Mouse (Mus musculus) megakaryocyte, adult 5-6 weeks (primary cell): ENCODE measurements at regions not wholly inside any gene's neighbourhood (a gene's known extent, or its start where the extent isn't known, plus 50 kb on each side); places are given as distances from the start of the nearest gene placed in this dataset.

ENCODE experiments used
- ATAC-seq: 2 replicates; pipeline ENCODE4 v1.8.0; 2016; ENCODE audit warnings: mild to moderate bottlenecking, inconsistent platforms; ENCODE audit not compliant: poor library complexity, severe bottlenecking

GRCm38 (mm10) chr13:99847531-99847930, 53.4 kb downstream of the Cartpt start:
- no peak for ATAC-seq

- no peak; the same call in 1 of the 2 replicates for ATAC-seq
Measured at GRCm38 (mm10) chr13:99842626-99843025, 58.3 kb downstream of the Cartpt start.

GRCm38 (mm10) chr13:99839446-99839845, 61.4 kb downstream of the Cartpt start:
- no peak for ATAC-seq

GRCm38 (mm10) chr13:99837772-99838425, 63.0 kb downstream of the Cartpt start:
- ATAC-seq: peak; percentile 62

GRCm38 (mm10) chr13:99837180-99837579, 63.7 kb downstream of the Cartpt start:
- no peak for ATAC-seq

- ATAC-seq: no peak
Measured at GRCm38 (mm10) chr13:99836586-99836985, 64.3 kb downstream of the Cartpt start.

GRCm38 (mm10) chr13:99835518-99835917, 65.4 kb downstream of the Cartpt start:
- no peak for ATAC-seq

- no peak for ATAC-seq
Measured at GRCm38 (mm10) chr13:99830080-99830724, 70.7 kb downstream of the Cartpt start.

GRCm38 (mm10) chr13:99827573-99827972, 73.3 kb downstream of the Cartpt start:
- ATAC-seq: no peak

- ATAC-seq: no peak
Measured at GRCm38 (mm10) chr13:99824625-99825024, 76.3 kb downstream of the Cartpt start.

GRCm38 (mm10) chr13:99816666-99817065, 84.2 kb downstream of the Cartpt start:
- no peak for ATAC-seq

GRCm38 (mm10) chr13:99815786-99816185, 85.1 kb downstream of the Cartpt start:
- ATAC-seq: no peak

GRCm38 (mm10) chr13:99814801-99815200, 86.1 kb downstream of the Cartpt start:
- ATAC-seq: no peak

GRCm38 (mm10) chr13:99814033-99814556, 86.8 kb downstream of the Cartpt start:
- no peak for ATAC-seq

GRCm38 (mm10) chr13:99794448-99794847, 106.4 kb downstream of the Cartpt start:
- no peak for ATAC-seq

GRCm38 (mm10) chr13:99793786-99794435, 107.0 kb downstream of the Cartpt start:
- ATAC-seq: no peak

GRCm38 (mm10) chr13:99793001-99793400, 107.9 kb downstream of the Cartpt start:
- no peak for ATAC-seq

GRCm38 (mm10) chr13:99790951-99791350, 109.9 kb downstream of the Cartpt start:
- ATAC-seq: no peak

- no peak for ATAC-seq
Measured at GRCm38 (mm10) chr13:99787760-99788159, 113.1 kb downstream of the Cartpt start.

GRCm38 (mm10) chr13:99785427-99785826, 115.5 kb downstream of the Cartpt start:
- ATAC-seq: no peak

GRCm38 (mm10) chr13:99784314-99784713, 116.6 kb downstream of the Cartpt start:
- no peak for ATAC-seq
